Mouse (Mus musculus) intestine, embryonic 14.5 days (tissue): ENCODE measurements around the gene Mmp17. TPM values are rescaled to one million over a fixed set of nuclear protein-coding genes. Genes with fewer than 3 reads are reported as not detected.

Experiments used
- ATAC-seq: fragments of 200-750 bp; cut with Nextera tagmentation; replicated peaks from 2 replicates; pipeline ENCODE4 v1.8.0; 2017; ENCODE audit warnings: low read depth, moderate number of reproducible peaks, moderate TSS enrichment, moderate library complexity; ENCODE audit not compliant: low FRiP score, low TSS enrichment
- DNase-seq: peaks from one replicate; pipeline ENCODE4 v3.0.0-alpha.2; 2018; ENCODE audit warnings: low spot score
- H3K27ac ChIP-seq: fragments of 300-500 bp; sonication (generic); 2 replicates; pipeline ENCODE4 v1.5.1; 2014; ENCODE audit warnings: low read depth, mild to moderate bottlenecking, control low read depth
- H3K27me3 ChIP-seq: fragments of 300-500 bp; sonication (generic); replicated peaks from 2 replicates; pipeline ENCODE4 v1.6.1; 2014; ENCODE audit warnings: low read length, control low read depth; ENCODE audit not compliant: control insufficient read depth, insufficient read depth
- H3K36me3 ChIP-seq: fragments of 300-500 bp; sonication (generic); 2 replicates; pipeline ENCODE4 v1.6.1; 2014; ENCODE audit warnings: low read length, control low read depth; ENCODE audit not compliant: control insufficient read depth, insufficient read depth
- H3K4me1 ChIP-seq: fragments of 300-500 bp; sonication (generic); replicated peaks from 2 replicates; pipeline ENCODE4 v1.6.1; 2014; ENCODE audit warnings: low read length, control low read depth, mixed read lengths; ENCODE audit not compliant: control insufficient read depth, insufficient read depth
- H3K4me2 ChIP-seq: fragments of 300-500 bp; sonication (generic); 2 replicates; pipeline ENCODE4 v1.6.1; 2014; ENCODE audit warnings: low read length
- H3K4me3 ChIP-seq: fragments of 300-500 bp; sonication (generic); 2 replicates; pipeline ENCODE4 v1.5.1; 2014; ENCODE audit warnings: low read depth, low read length, control low read depth, mixed read lengths
- H3K9ac ChIP-seq: fragments of 300-500 bp; sonication (generic); 2 replicates; pipeline ENCODE4 v1.6.1; 2014; ENCODE audit warnings: mild to moderate bottlenecking, low read length
- H3K9me3 ChIP-seq: fragments of 300-500 bp; sonication (generic); 2 replicates; pipeline ENCODE4 v1.6.1; 2016; ENCODE audit warnings: low read length, control low read depth; ENCODE audit not compliant: control insufficient read depth
- WGBS: fragments of 180-500 bp; shearing (Covaris S2); extraction: QIAGEN DNeasy Blood & Tissue Kit; methylation state at CpG from one replicate; pipeline ENCODE4 v1.1.7; 2014; 5-methylcytosine and 5-hydroxymethylcytosine counted together
- polyA plus RNA-seq: library from polyadenylated mRNA; unstranded; fragments of >200 nt; fragmentation: Nextera tagmentation; extraction: Ambion mirVana; gene quantifications from 2 replicates; pipeline ENCODE4 v1.2.1, GENCODE M21; 2014

The Mmp17 gene
- polyA plus RNA-seq, 1 experiment from 2014 or later = 3.8 TPM

GRCm38 (mm10) chr5:129551991-129552390, 32.0 kb upstream of the Mmp17 start:
- Histone ChIP-seq H3K9me3 (no peaks in the 10 kb centered on the region), H3K27ac (no peak overlapping the region), H3K9ac (no peak overlapping the region), H3K27me3 (no peaks in the 10 kb centered on the region), H3K4me2 (no peak overlapping the region), H3K4me1 (no peaks in the 10 kb centered on the region), H3K4me3 (no peak overlapping the region), H3K36me3 (peaks cover 98% of the 10 kb centered on the region)
- 96% methylated on average over 2 of the region's 2 CpGs for WGBS
- DNase-seq (no peak), ATAC-seq (no peak)

- Histone ChIP-seq H3K36me3 (peaks cover 98% of the 10 kb centered on the region), H3K27ac (no peak overlapping the region), H3K4me2 (no peak overlapping the region), H3K9me3 (no peaks in the 10 kb centered on the region), H3K4me1 (no peaks in the 10 kb centered on the region), H3K27me3 (no peaks in the 10 kb centered on the region), H3K4me3 (no peak overlapping the region), H3K9ac (no peak overlapping the region)
- 85% methylated on average over 6 of the region's 6 CpGs for WGBS
- no peak for DNase-seq
- ATAC-seq = no peak
These were observed 30.3 kb upstream of the Mmp17 start for GRCm38 (mm10) chr5:129553642-129554041.

GRCm38 (mm10) chr5:129558591-129558990, 25.4 kb upstream of the Mmp17 start:
- Histone ChIP-seq H3K4me2 (no peak overlapping the region), H3K9me3 (no peaks in the 10 kb centered on the region), H3K36me3 (peaks cover 99% of the 10 kb centered on the region), H3K4me1 (no peaks in the 10 kb centered on the region), H3K27ac (no peak overlapping the region), H3K9ac (no peak overlapping the region), H3K27me3 (no peaks in the 10 kb centered on the region), H3K4me3 (no peak overlapping the region)
- DNase-seq (no peak), ATAC-seq (no peak)
- 78% methylated on average over 5 of the region's 5 CpGs for WGBS

GRCm38 (mm10) chr5:129559283-129559682, 24.7 kb upstream of the Mmp17 start:
- Histone ChIP-seq H3K36me3 (peaks cover 99% of the 10 kb centered on the region), H3K9ac (no peak overlapping the region), H3K9me3 (no peaks in the 10 kb centered on the region), H3K27me3 (no peaks in the 10 kb centered on the region), H3K4me2 (no peak overlapping the region), H3K27ac (no peak overlapping the region), H3K4me1 (no peaks in the 10 kb centered on the region), H3K4me3 (no peak overlapping the region)
- DNase-seq = no peak
- WGBS = 79% methylated on average over 11 of the region's 11 CpGs
- no peak for ATAC-seq

- no peak overlapping the region for H3K4me3 ChIP-seq
- peaks cover 99% of the 10 kb centered on the region for H3K36me3 ChIP-seq
- H3K4me1 ChIP-seq = no peaks in the 10 kb centered on the region
- no peaks in the 10 kb centered on the region for H3K27me3 ChIP-seq
- H3K9me3 ChIP-seq = no peaks in the 10 kb centered on the region
- ATAC-seq (no peak), DNase-seq (no peak)
- WGBS = 91% methylated on average over 8 of the region's 8 CpGs
- H3K4me2 ChIP-seq = no peak overlapping the region
- H3K9ac ChIP-seq = no peak overlapping the region
- no peak overlapping the region for H3K27ac ChIP-seq
These were observed 21.6 kb upstream of the Mmp17 start for GRCm38 (mm10) chr5:129562342-129562741.

- WGBS = 90% methylated on average over 4 of the region's 4 CpGs
- H3K27me3 ChIP-seq = no peaks in the 10 kb centered on the region
- H3K9ac ChIP-seq = no peak overlapping the region
- ATAC-seq (no peak), DNase-seq (no peak)
- peaks cover 85% of the 10 kb centered on the region for H3K36me3 ChIP-seq
- no peaks in the 10 kb centered on the region for H3K9me3 ChIP-seq
- H3K4me1 ChIP-seq = no peaks in the 10 kb centered on the region
- H3K4me2 ChIP-seq = no peak overlapping the region
- no peak overlapping the region for H3K27ac ChIP-seq
- H3K4me3 ChIP-seq = no peak overlapping the region
These were observed 15.4 kb upstream of the Mmp17 start for GRCm38 (mm10) chr5:129568596-129568995.

- Histone ChIP-seq H3K9me3 (no peaks in the 10 kb centered on the region), H3K36me3 (no peaks in the 10 kb centered on the region), H3K27me3 (peaks cover 27% of the 10 kb centered on the region), H3K27ac (no peak overlapping the region), H3K4me2 (no peak overlapping the region), H3K4me1 (no peaks in the 10 kb centered on the region), H3K9ac (no peak overlapping the region), H3K4me3 (no peak overlapping the region)
- ATAC-seq (no peak), DNase-seq (no peak)
- WGBS = 54% methylated on average over 12 of the region's 12 CpGs
These were observed 5.8 kb upstream of the Mmp17 start for GRCm38 (mm10) chr5:129578201-129578600.

GRCm38 (mm10) chr5:129580046-129580445, 3.9 kb upstream of the Mmp17 start:
- no peak overlapping the region for H3K27ac ChIP-seq
- H3K27me3 ChIP-seq = peaks cover 34% of the 10 kb centered on the region
- H3K4me3 ChIP-seq = no peak overlapping the region
- ATAC-seq (no peak), DNase-seq (no peak)
- no peak overlapping the region for H3K9ac ChIP-seq
- H3K4me2 ChIP-seq = no peak overlapping the region
- H3K9me3 ChIP-seq = no peaks in the 10 kb centered on the region
- H3K36me3 ChIP-seq = no peaks in the 10 kb centered on the region
- H3K4me1 ChIP-seq = no peaks in the 10 kb centered on the region; the same call in 1 of the 2 replicates
- 8% methylated on average over 6 of the region's 6 CpGs for WGBS

- no peak overlapping the region for H3K27ac ChIP-seq
- WGBS = 69% methylated on average over 9 of the region's 9 CpGs
- no peak overlapping the region for H3K9ac ChIP-seq
- H3K9me3 ChIP-seq = no peaks in the 10 kb centered on the region
- no peak overlapping the region for H3K4me3 ChIP-seq
- DNase-seq (no peak), ATAC-seq (no peak)
- H3K4me2 ChIP-seq = no peak overlapping the region
- no peaks in the 10 kb centered on the region for H3K36me3 ChIP-seq
- H3K4me1 ChIP-seq = no peaks in the 10 kb centered on the region; the same call in 1 of the 2 replicates
- peaks cover 40% of the 10 kb centered on the region for H3K27me3 ChIP-seq
These were observed 3.4 kb upstream of the Mmp17 start for GRCm38 (mm10) chr5:129580572-129580971.
